Mouse (Mus musculus) liver, embryonic 14.5 days (tissue): ENCODE results near the gene Gal3st4.
A peak's percentile ranks its signal among the peaks of the same experiment; 100 is the strongest.

ENCODE experiments used
- CTCF ChIP-seq: IDR thresholded peaks from 2 replicates; pipeline ENCODE4 v1.5.1; 2016; ENCODE audit warnings: antibody characterized with exemption, low read depth, control low read depth
- EP300 ChIP-seq: IDR thresholded peaks from 2 replicates; pipeline ENCODE4 v1.6.1; 2016; ENCODE audit warnings: antibody characterized with exemption, low read depth

GRCm38 (mm10) chr5:138279585-138280424 lies 7.2 kb upstream of the Gal3st4 start, which contains the start of the genes Gm43720, Gpc2 and Stag3:
- TF ChIP-seq CTCF (no peak), EP300 (peak; percentile 50; the same call in 1 of the 2 replicates)
